Comparison of ENCODE assay signal across 9 mouse cellular contexts in the genomic region with DNA sequence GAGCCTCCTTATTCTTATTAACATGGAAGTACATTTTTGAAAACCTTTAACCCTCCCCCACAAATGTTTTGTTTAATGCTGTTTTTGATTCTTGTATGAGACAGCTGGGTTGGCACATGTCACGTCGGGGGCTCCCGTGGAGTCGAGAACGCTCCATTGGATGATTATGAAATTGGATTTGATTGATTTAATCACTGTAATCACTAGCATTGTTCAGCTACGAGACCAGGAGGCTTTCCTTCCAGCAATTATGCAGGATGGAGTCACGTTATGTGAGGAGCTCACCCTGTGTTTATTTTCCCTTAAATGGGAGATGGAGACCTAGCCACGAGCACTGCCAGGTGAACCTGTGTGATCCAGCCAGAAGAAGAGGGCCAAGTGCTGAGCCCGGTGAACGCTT. TPM values are rescaled to one million over a fixed set of nuclear protein-coding genes. Genes with fewer than 3 reads are reported as not detected.
DNase-seq lines count a peak whose midpoint lies in the region; ATAC-seq lines count a peak whose summit lies in the region.
"Had no signal": no experiment of that assay in that cellular context is flagged by ENCODE, and none has a peak within 500 bp of the region (broad histone marks: within the 10 kb centered on the region; RNA-seq: fewer than 3 reads in every experiment).

A gene (plus strand): TSS at position 357 of the 400 bp plus-strand sequence.

- no peaks in the 10 kb centered on the region for H3K27me3 ChIP-seq in forebrain, embryonic 16.5 days (replicated peaks; ENCODE audit: control insufficient read depth, insufficient read depth, low read length)
- H3K27me3 ChIP-seq: Patski had no signal

- no peak within 1 kb of the TSS for H3K4me3 ChIP-seq in forebrain, embryonic 16.5 days (replicated peaks; ENCODE audit: low read length)

- H3K27ac ChIP-seq in forebrain, embryonic 16.5 days (ENCODE audit: low read length) = peak within 1 kb of the TSS; percentile 47; the same call in 1 of the 2 replicates

- H3K36me3 ChIP-seq in forebrain, embryonic 16.5 days (ENCODE audit: control insufficient read depth, insufficient read depth) = no peaks in the 10 kb centered on the region

- H3K9ac ChIP-seq in forebrain, embryonic 16.5 days (replicated peaks; ENCODE audit: low read depth, low read length) = no peak within 1 kb of the TSS

- H3K9me3 ChIP-seq in forebrain, embryonic 16.5 days (ENCODE audit: control insufficient read depth, low read length) = no peaks in the 10 kb centered on the region

- WGBS in forebrain, embryonic 16.5 days = 40% methylated on average over 10 of the region's 10 CpGs

- no peak within 1 kb of the TSS for H3K4me2 ChIP-seq in forebrain, embryonic 16.5 days (ENCODE audit: low read length)

- ATAC-seq in forebrain, embryonic 16.5 days = peak; percentile 59
- ATAC-seq in monocyte, adult 5-6 weeks (replicated peaks; ENCODE audit: insufficient number of reproducible peaks, low FRiP score, low TSS enrichment, poor library complexity, severe bottlenecking) = no peak
- ATAC-seq: Patski had no signal

- no peak for DNase-seq in layer of hippocampus, adult 8-10 months (ENCODE audit: low spot score in 2 of 2)
- no peak for DNase-seq in layer of hippocampus, adult 9-11 months
- no peak for DNase-seq in layer of hippocampus, postnatal 14 days (ENCODE audit: low spot score in 2 of 2)
- no peak for DNase-seq in kidney, postnatal 25 days
- DNase-seq in thymus, adult 18-20 months = no peak
- DNase-seq: lung, postnatal 14 days had no signal

- H3K4me1 ChIP-seq in forebrain, embryonic 16.5 days (replicated peaks; ENCODE audit: control insufficient read depth, insufficient read depth, low read length) = peaks cover 8% of the 10 kb centered on the region

RNA-seq across cellular contexts. Expression of the gene that starts here (rescaled TPM):
- total RNA-seq in layer of hippocampus, adult 8-10 months (2022) = 10 to 100 TPM; 69.2 to 92.1 (median 76.4) TPM
- 23.4 and 33.8 TPM in 2 replicates for polyA plus RNA-seq in forebrain, embryonic 16.5 days (2015; fragmentation: Nextera tagmentation; extraction: Ambion mirVana)
- 10 to 100 TPM; 66.1 to 68.3 TPM for total RNA-seq in layer of hippocampus, postnatal 14 days (2021)
- 128 to 224 TPM (median 134 TPM) in 3 replicates for total RNA-seq in monocyte, adult 5-6 weeks (2017)
